Mouse (Mus musculus): ENCODE data around the gene Scarf2. TPM values are rescaled to one million over a fixed set of nuclear protein-coding genes. Genes with fewer than 3 reads are reported as not detected.

Scarf2 gene
- polyA plus RNA-seq, 1 experiment from 2014 or later = 15.3 TPM

GRCm38 (mm10) chr16:17792728-17793127 is 4.4 kb upstream of the Scarf2 start:
- Histone ChIP-seq H3K4me1 (ENCODE audit: control insufficient read depth, insufficient read depth, low read length) (no peaks in the 10 kb centered on the region; the same call in 1 of the 2 replicates), H3K36me3 (replicated peaks; ENCODE audit: control insufficient read depth, insufficient read depth, low read depth, low read length) (no peaks in the 10 kb centered on the region; the same call in none of the 2 replicates), H3K9me3 (replicated peaks; ENCODE audit: control insufficient read depth, low read length) (no peaks in the 10 kb centered on the region), H3K4me3 (ENCODE audit: low read depth, low read length) (no peak overlapping the region), H3K27me3 (ENCODE audit: control insufficient read depth, insufficient read depth, low read length) (peaks cover 4% of the 10 kb centered on the region), H3K27ac (replicated peaks; ENCODE audit: low read depth, low read length) (no peak overlapping the region), H3K4me2 (ENCODE audit: low read depth, low read length) (no peak overlapping the region), H3K9ac (replicated peaks; ENCODE audit: low read length) (no peak overlapping the region)
- ATAC-seq (replicated peaks; ENCODE audit: insufficient number of reproducible peaks, low FRiP score, low TSS enrichment, low read depth) (no peak), DNase-seq (ENCODE audit: low spot score) (no peak)
- WGBS = 79% methylated on average over 3 of the region's 3 CpGs

DNA sequence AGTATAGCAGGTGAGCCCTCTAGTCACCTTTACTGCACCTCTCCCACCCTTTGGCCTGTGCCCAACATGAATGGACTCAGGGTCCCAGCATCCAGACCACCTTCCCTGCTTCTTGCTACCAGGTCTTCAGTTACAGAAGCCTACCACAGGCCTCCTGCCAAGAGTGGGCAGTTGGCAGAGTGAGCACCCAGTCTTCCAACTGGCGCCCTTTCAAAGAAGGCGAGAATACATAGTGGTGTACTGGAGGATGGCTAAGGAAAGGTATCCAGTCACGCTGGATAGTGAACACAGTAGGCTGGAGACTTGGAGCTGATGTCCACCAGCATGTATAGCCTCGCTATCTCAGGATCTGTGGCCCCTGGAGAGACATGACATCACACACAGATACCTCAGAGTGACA is 3.0 kb upstream of the Scarf2 start:
- WGBS = 85% methylated on average over 4 of the region's 4 CpGs

GRCm38 (mm10) chr16:17795643-17796042 is 1.4 kb upstream of the Scarf2 start:
- no peak overlapping the region for H3K4me3 ChIP-seq (ENCODE audit: low read depth, low read length)
- no peak for DNase-seq (ENCODE audit: low spot score)
- 67% methylated on average over 5 of the region's 5 CpGs for WGBS

More for the DNA sequence above, 3.0 kb upstream of the Scarf2 start:
- no peaks in the 10 kb centered on the region for H3K9me3 ChIP-seq (replicated peaks; ENCODE audit: control insufficient read depth, low read length)
- peaks cover 7% of the 10 kb centered on the region for H3K27me3 ChIP-seq (ENCODE audit: control insufficient read depth, insufficient read depth, low read length)
- no peak for ATAC-seq (replicated peaks; ENCODE audit: insufficient number of reproducible peaks, low FRiP score, low TSS enrichment, low read depth)
- DNase-seq (ENCODE audit: low spot score) = no peak
- H3K4me3 ChIP-seq (ENCODE audit: low read depth, low read length) = no peak overlapping the region
- no peak overlapping the region for H3K4me2 ChIP-seq (ENCODE audit: low read depth, low read length)
- H3K27ac ChIP-seq (replicated peaks; ENCODE audit: low read depth, low read length) = no peak overlapping the region
- H3K36me3 ChIP-seq (replicated peaks; ENCODE audit: control insufficient read depth, insufficient read depth, low read depth, low read length) = no peaks in the 10 kb centered on the region; the same call in none of the 2 replicates
- no peak overlapping the region for H3K9ac ChIP-seq (replicated peaks; ENCODE audit: low read length)
- H3K4me1 ChIP-seq (ENCODE audit: control insufficient read depth, insufficient read depth, low read length) = no peaks in the 10 kb centered on the region; the same call in 1 of the 2 replicates

GRCm38 (mm10) chr16:17796519-17796918 is 563 bp upstream of the Scarf2 start:
- peak overlapping the region; percentile 94 for H3K9ac ChIP-seq (replicated peaks; ENCODE audit: low read length)
- no peaks in the 10 kb centered on the region for H3K9me3 ChIP-seq (replicated peaks; ENCODE audit: control insufficient read depth, low read length)
- no peaks in the 10 kb centered on the region; the same call in 1 of the 2 replicates for H3K36me3 ChIP-seq (replicated peaks; ENCODE audit: control insufficient read depth, insufficient read depth, low read depth, low read length)
- peak overlapping the region; percentile 94 for H3K27ac ChIP-seq (replicated peaks; ENCODE audit: low read depth, low read length)
- ATAC-seq (replicated peaks; ENCODE audit: insufficient number of reproducible peaks, low FRiP score, low TSS enrichment, low read depth) (no peak), DNase-seq (ENCODE audit: low spot score) (no peak)
- H3K4me1 ChIP-seq (ENCODE audit: control insufficient read depth, insufficient read depth, low read length) = no peaks in the 10 kb centered on the region; the same call in 1 of the 2 replicates
- H3K4me3 ChIP-seq (ENCODE audit: low read depth, low read length) = peak overlapping the region; percentile 79
- H3K4me2 ChIP-seq (ENCODE audit: low read depth, low read length) = peak overlapping the region; percentile 87
- peaks cover 17% of the 10 kb centered on the region for H3K27me3 ChIP-seq (ENCODE audit: control insufficient read depth, insufficient read depth, low read length)

More at GRCm38 (mm10) chr16:17795643-17796042, 1.4 kb upstream of the Scarf2 start:
- ATAC-seq (replicated peaks; ENCODE audit: insufficient number of reproducible peaks, low FRiP score, low TSS enrichment, low read depth) = no peak
- Histone ChIP-seq H3K9me3 (replicated peaks; ENCODE audit: control insufficient read depth, low read length) (no peaks in the 10 kb centered on the region), H3K36me3 (replicated peaks; ENCODE audit: control insufficient read depth, insufficient read depth, low read depth, low read length) (no peaks in the 10 kb centered on the region; the same call in 1 of the 2 replicates), H3K4me2 (ENCODE audit: low read depth, low read length) (no peak overlapping the region), H3K9ac (replicated peaks; ENCODE audit: low read length) (no peak overlapping the region), H3K27ac (replicated peaks; ENCODE audit: low read depth, low read length) (no peak overlapping the region), H3K27me3 (ENCODE audit: control insufficient read depth, insufficient read depth, low read length) (peaks cover 14% of the 10 kb centered on the region), H3K4me1 (ENCODE audit: control insufficient read depth, insufficient read depth, low read length) (no peaks in the 10 kb centered on the region; the same call in 1 of the 2 replicates)

DNA sequence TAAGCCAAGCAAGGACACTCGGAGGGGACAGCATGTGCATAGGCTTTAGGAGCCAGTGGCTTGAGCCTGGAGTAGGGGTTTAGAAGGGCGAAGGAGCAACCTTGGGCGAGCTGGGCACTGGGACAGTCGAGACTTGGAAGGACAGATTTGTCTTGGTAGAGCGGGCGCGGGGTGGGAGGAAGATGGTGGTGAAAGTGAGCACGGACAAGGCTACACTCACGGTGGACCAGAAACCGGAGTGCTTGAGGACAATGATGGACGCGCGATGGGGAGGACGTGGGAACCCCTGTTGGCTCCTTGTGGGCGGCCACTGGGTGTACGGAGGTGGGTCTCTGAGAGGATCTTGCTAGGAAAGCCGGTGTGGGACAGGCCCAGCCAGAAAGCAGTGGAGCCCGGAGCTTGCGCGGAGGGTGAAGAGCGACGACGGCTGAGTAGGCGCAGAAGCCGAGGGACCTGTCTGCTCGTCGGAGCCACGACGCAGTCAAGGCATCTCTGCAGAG is 780 bp downstream of the Scarf2 start:
- H3K4me1 ChIP-seq (ENCODE audit: control insufficient read depth, insufficient read depth, low read length) = peaks cover 12% of the 10 kb centered on the region
- DNase-seq (ENCODE audit: low spot score) (peak; percentile 51), ATAC-seq (replicated peaks; ENCODE audit: insufficient number of reproducible peaks, low FRiP score, low TSS enrichment, low read depth) (0 out of 2 replicates have a peak, but pooled peaks have one; percentile 3)
- no peaks in the 10 kb centered on the region; the same call in 1 of the 2 replicates for H3K36me3 ChIP-seq (replicated peaks; ENCODE audit: control insufficient read depth, insufficient read depth, low read depth, low read length)
- peak overlapping the region; percentile 87 for H3K4me2 ChIP-seq (ENCODE audit: low read depth, low read length)
- 2% methylated on average over 29 of the region's 29 CpGs for WGBS
- H3K4me3 ChIP-seq (ENCODE audit: low read depth, low read length) = peak overlapping the region; percentile 79
- H3K27ac ChIP-seq (replicated peaks; ENCODE audit: low read depth, low read length) = peak overlapping the region; percentile 94
- peak overlapping the region; percentile 94 for H3K9ac ChIP-seq (replicated peaks; ENCODE audit: low read length)
- no peaks in the 10 kb centered on the region for H3K9me3 ChIP-seq (replicated peaks; ENCODE audit: control insufficient read depth, low read length)
- peaks cover 30% of the 10 kb centered on the region for H3K27me3 ChIP-seq (ENCODE audit: control insufficient read depth, insufficient read depth, low read length)

- H3K4me1 ChIP-seq (ENCODE audit: control insufficient read depth, insufficient read depth, low read length) = peaks cover 19% of the 10 kb centered on the region
- WGBS = under 1% methylated on average over 39 of the region's 45 CpGs
- peak overlapping the region; percentile 94 for H3K9ac ChIP-seq (replicated peaks; ENCODE audit: low read length)
- no peaks in the 10 kb centered on the region for H3K9me3 ChIP-seq (replicated peaks; ENCODE audit: control insufficient read depth, low read length)
- H3K27me3 ChIP-seq (ENCODE audit: control insufficient read depth, insufficient read depth, low read length) = peaks cover 36% of the 10 kb centered on the region
- peak overlapping the region; percentile 94 for H3K27ac ChIP-seq (replicated peaks; ENCODE audit: low read depth, low read length)
- H3K4me2 ChIP-seq (ENCODE audit: low read depth, low read length) = peak overlapping the region; percentile 87
- H3K36me3 ChIP-seq (replicated peaks; ENCODE audit: control insufficient read depth, insufficient read depth, low read depth, low read length) = no peaks in the 10 kb centered on the region; the same call in none of the 2 replicates
- H3K4me3 ChIP-seq (ENCODE audit: low read depth, low read length) = peak overlapping the region; percentile 79
- ATAC-seq (replicated peaks; ENCODE audit: insufficient number of reproducible peaks, low FRiP score, low TSS enrichment, low read depth) = peak; percentile 45
- peak; percentile 72 for DNase-seq (ENCODE audit: low spot score)
Observed at GRCm38 (mm10) chr16:17798321-17799180, 1.5 kb downstream of the Scarf2 start.

DNA sequence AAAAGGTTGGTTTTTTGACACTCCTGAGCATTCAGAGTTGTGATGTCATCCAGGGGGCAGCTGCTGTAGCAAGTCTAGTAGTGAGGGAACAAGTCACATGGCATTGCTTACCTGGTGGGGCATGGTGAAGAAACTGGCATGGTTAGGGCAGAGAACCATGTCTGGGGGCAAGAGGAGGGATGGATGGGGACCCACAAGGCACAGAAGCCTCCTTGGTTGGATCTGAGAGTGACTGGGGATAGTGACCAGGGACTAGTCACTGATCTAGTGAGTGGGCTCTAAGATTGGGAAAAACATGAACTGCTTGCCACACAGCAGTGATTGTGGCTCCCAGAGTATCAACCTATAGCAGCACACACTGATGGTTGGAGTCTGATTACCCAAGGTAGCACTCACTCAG is 2.5 kb downstream of the Scarf2 start:
- Histone ChIP-seq H3K36me3 (replicated peaks; ENCODE audit: control insufficient read depth, insufficient read depth, low read depth, low read length) (no peaks in the 10 kb centered on the region; the same call in 1 of the 2 replicates), H3K27ac (replicated peaks; ENCODE audit: low read depth, low read length) (no peak overlapping the region), H3K4me3 (ENCODE audit: low read depth, low read length) (peak overlapping the region; percentile 79), H3K4me1 (ENCODE audit: control insufficient read depth, insufficient read depth, low read length) (peaks cover 27% of the 10 kb centered on the region), H3K9ac (replicated peaks; ENCODE audit: low read length) (no peak overlapping the region), H3K27me3 (ENCODE audit: control insufficient read depth, insufficient read depth, low read length) (peaks cover 44% of the 10 kb centered on the region), H3K9me3 (replicated peaks; ENCODE audit: control insufficient read depth, low read length) (no peaks in the 10 kb centered on the region), H3K4me2 (ENCODE audit: low read depth, low read length) (no peak overlapping the region)
- no peak for ATAC-seq (replicated peaks; ENCODE audit: insufficient number of reproducible peaks, low FRiP score, low TSS enrichment, low read depth)
- DNase-seq (ENCODE audit: low spot score) = no peak
